Mouse (Mus musculus): ENCODE results near the gene Dlgap3.

DNA sequence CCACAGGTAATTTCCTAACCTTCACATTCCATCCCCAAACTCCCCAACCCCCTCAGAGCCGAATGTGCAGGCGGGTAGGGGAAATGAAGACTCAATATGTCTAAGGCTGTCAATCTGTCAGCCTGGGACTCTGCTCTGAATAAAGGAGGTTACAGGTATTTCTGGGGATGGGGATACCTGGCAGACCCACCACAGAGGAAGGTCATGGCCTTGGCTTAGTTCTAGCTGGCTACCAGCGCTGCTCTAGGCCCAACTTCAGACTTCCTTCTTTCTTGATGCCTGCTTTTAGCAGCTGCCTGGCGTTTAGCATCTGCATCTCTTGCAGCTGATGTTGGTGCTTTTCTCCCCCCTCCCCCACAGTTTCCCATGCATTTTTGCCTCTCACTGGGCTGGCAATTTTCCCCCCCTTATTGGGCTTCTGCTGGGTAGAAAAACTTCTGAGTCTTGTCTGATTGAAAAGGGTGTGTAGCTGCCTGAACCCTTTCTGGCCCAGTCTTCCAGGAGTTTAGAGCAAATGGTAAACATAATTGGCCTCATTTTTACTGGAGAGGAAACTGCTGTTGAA lies 2.4 kb downstream of the Dlgap3 start:
- TF ChIP-seq POLR2A (IDR thresholded peaks at IDR 0.05; ENCODE audit: borderline replicate concordance, control insufficient read depth, low read depth, low read length) (no peak), CTCF (IDR thresholded peaks at IDR 0.05; ENCODE audit: control insufficient read depth, insufficient read depth, low read length) (no peak)

Measured in bone marrow, adult 2 months (tissue).